In genomic region chr6:99611866-99612265, GRCm38 (mm10) we compare ENCODE assay signal across 11 mouse cellular contexts. TPM values are rescaled to one million over a fixed set of nuclear protein-coding genes. Genes with fewer than 3 reads are reported as not detected.
DNase-seq lines count a peak whose midpoint lies in the region; ATAC-seq and TF ChIP-seq lines count a peak whose summit lies in the region.
"Had no signal": no experiment of that assay in that cellular context is flagged by ENCODE, and none has a peak within 500 bp of the region (broad histone marks: within the 10 kb centered on the region; RNA-seq: fewer than 3 reads in every experiment).

No protein-coding gene starts in this region.

- H3K9ac ChIP-seq in intestine, postnatal 0 days (ENCODE audit: low read depth, low read length), result no peak overlapping the region
- H3K9ac ChIP-seq in intestine, embryonic 16.5 days (ENCODE audit: low read depth, low read length), result no peak overlapping the region
- H3K9ac ChIP-seq: embryonic facial prominence, embryonic 15.5 days; kidney, embryonic 15.5 days had no signal

- H3K27me3 ChIP-seq in intestine, postnatal 0 days (replicated peaks; ENCODE audit: control insufficient read depth, insufficient read depth, low read length), result no peaks in the 10 kb centered on the region
- no peaks in the 10 kb centered on the region for H3K27me3 ChIP-seq in intestine, embryonic 16.5 days (replicated peaks; ENCODE audit: control insufficient read depth, insufficient read depth, low read length)
- H3K27me3 ChIP-seq: embryonic facial prominence, embryonic 15.5 days had no signal

- no peaks in the 10 kb centered on the region for H3K36me3 ChIP-seq in intestine, postnatal 0 days (ENCODE audit: control insufficient read depth, insufficient read depth)
- no peaks in the 10 kb centered on the region for H3K36me3 ChIP-seq in intestine, embryonic 16.5 days (ENCODE audit: control insufficient read depth, insufficient read depth, low read length)
- H3K36me3 ChIP-seq: embryonic facial prominence, embryonic 15.5 days; kidney, embryonic 15.5 days had no signal

- peak; percentile 38 for TF ChIP-seq CTCF in intestine, postnatal 0 days (IDR thresholded peaks at IDR 0.05; ENCODE audit: low read depth)
- TF ChIP-seq CTCF in olfactory bulb, adult 2 months (IDR thresholded peaks at IDR 0.05; ENCODE audit: insufficient read depth, low read depth, low read length), result peak; percentile 30; the same call in 1 of the 2 replicates

- H3K4me2 ChIP-seq in intestine, postnatal 0 days (replicated peaks; ENCODE audit: low read depth), result no peak overlapping the region
- no peak overlapping the region for H3K4me2 ChIP-seq in intestine, embryonic 16.5 days (ENCODE audit: low read depth, low read length)
- H3K4me2 ChIP-seq: embryonic facial prominence, embryonic 15.5 days; kidney, embryonic 15.5 days had no signal

- WGBS in intestine, postnatal 0 days, result 53% methylated on average over 6 of the region's 6 CpGs
- WGBS in intestine, embryonic 16.5 days, result 55% methylated on average over 6 of the region's 6 CpGs
- WGBS in olfactory bulb, adult 2 months, result 67% methylated on average over 6 of the region's 6 CpGs

- H3K4me1 ChIP-seq in intestine, postnatal 0 days (replicated peaks; ENCODE audit: control insufficient read depth, insufficient read depth, low read length), result no peaks in the 10 kb centered on the region
- peaks cover 6% of the 10 kb centered on the region; the same call in 1 of the 2 replicates for H3K4me1 ChIP-seq in intestine, embryonic 16.5 days (ENCODE audit: control insufficient read depth, insufficient read depth, low read length)
- peaks cover 16% of the 10 kb centered on the region for H3K4me1 ChIP-seq in olfactory bulb, adult 2 months (ENCODE audit: control insufficient read depth, insufficient read depth, low read length)
- H3K4me1 ChIP-seq: megakaryocyte, embryonic 14.5 days had no signal

- no peaks in the 10 kb centered on the region for H3K9me3 ChIP-seq in intestine, postnatal 0 days (ENCODE audit: control insufficient read depth)
- H3K9me3 ChIP-seq in intestine, embryonic 16.5 days (ENCODE audit: control insufficient read depth, low read length), result no peaks in the 10 kb centered on the region
- H3K9me3 ChIP-seq: embryonic facial prominence, embryonic 15.5 days; kidney, embryonic 15.5 days; megakaryocyte, embryonic 14.5 days had no signal

- H3K27ac ChIP-seq in intestine, postnatal 0 days (ENCODE audit: low read depth, low read length), result no peak overlapping the region
- H3K27ac ChIP-seq in intestine, embryonic 16.5 days (ENCODE audit: low read length), result no peak overlapping the region
- no peak overlapping the region for H3K27ac ChIP-seq in olfactory bulb, adult 2 months (ENCODE audit: insufficient read depth, low read depth, low read length)
- H3K27ac ChIP-seq: embryonic facial prominence, embryonic 15.5 days; kidney, embryonic 15.5 days had no signal

- ATAC-seq in intestine, postnatal 0 days, result no peak
- ATAC-seq in intestine, embryonic 16.5 days, result no peak

- DNase-seq in retina, embryonic 14.5 days (ENCODE audit: low spot score), result peak; percentile 45
- no peak for DNase-seq in retina, postnatal 1 day
- peak; percentile 36 for DNase-seq in R1 (ENCODE audit: low read depth, low spot score)
- no peak for DNase-seq in natural killer cell, adult 2 months (ENCODE audit: low spot score in 2 of 2)
- DNase-seq: heart, postnatal 14 days had no signal

- TF ChIP-seq POLR2A in olfactory bulb, adult 2 months (IDR thresholded peaks at IDR 0.05; ENCODE audit: insufficient read depth, low read depth, low read length), result no peak

- no peak overlapping the region for H3K4me3 ChIP-seq in intestine, postnatal 0 days (ENCODE audit: low read depth, low read length)
- no peak overlapping the region for H3K4me3 ChIP-seq in intestine, embryonic 16.5 days (ENCODE audit: low read length)
- H3K4me3 ChIP-seq in olfactory bulb, adult 2 months (ENCODE audit: insufficient read depth, low read depth, low read length), result no peak overlapping the region
- H3K4me3 ChIP-seq: embryonic facial prominence, embryonic 15.5 days; kidney, embryonic 15.5 days; megakaryocyte, embryonic 14.5 days had no signal

RNA-seq across cellular contexts. Expression of gene Eif4e3, which starts 54.7 kb away (rescaled TPM):
- polyA plus RNA-seq in intestine, postnatal 0 days (2015; fragmentation: Nextera tagmentation; extraction: Ambion mirVana), result 6.7 and 7.4 TPM in 2 replicates
- polyA plus RNA-seq in intestine, embryonic 16.5 days (2015; fragmentation: Nextera tagmentation; extraction: Ambion mirVana), result 9.0 and 10.1 TPM in 2 replicates
- polyA plus RNA-seq in olfactory bulb, adult 2 months (2012; ENCODE audit: insufficient read depth, insufficient read length, low replicate concordance, missing spikeins), result not detected in 2 replicates

RNA-seq across cellular contexts. Expression of gene Gm20696, which starts 54.7 kb away (rescaled TPM):
- polyA plus RNA-seq in intestine, postnatal 0 days (2015; fragmentation: Nextera tagmentation; extraction: Ambion mirVana), result 1.4 and 2.3 TPM in 2 replicates
- polyA plus RNA-seq in intestine, embryonic 16.5 days (2015; fragmentation: Nextera tagmentation; extraction: Ambion mirVana), result 1.7 and 2.4 TPM in 2 replicates
- not detected in 2 replicates for polyA plus RNA-seq in olfactory bulb, adult 2 months (2012; ENCODE audit: insufficient read depth, insufficient read length, low replicate concordance, missing spikeins)

Comparison
In these comparisons a context has a peak if more than half of its experiments do, and no peak if none do; other contexts are left out.
1. DNase-seq: peak in retina, embryonic 14.5 days (single experiment) and R1 (single experiment); none in retina, postnatal 1 day (single experiment) and natural killer cell, adult 2 months (0 of 2).